Mouse (Mus musculus) small intestine, adult 2 months (tissue): ENCODE results near the gene Ap1g1.

Experiments
- CTCF ChIP-seq: fragments of 200-500 bp; IDR thresholded peaks from 2 replicates; pipeline ENCODE4 v1.5.1; 2012; ENCODE audit warnings: low read depth, mild to moderate bottlenecking, control low read depth, inconsistent platforms, low read length, moderate library complexity, mixed read lengths; ENCODE audit not compliant: insufficient replicate concordance, insufficient read length; ENCODE audit errors: extremely low read depth
- POLR2A ChIP-seq: fragments of 200-500 bp; IDR thresholded peaks from 2 replicates; pipeline ENCODE4 v1.6.1; 2012; ENCODE audit warnings: low read depth, mild to moderate bottlenecking, control low read depth, inconsistent platforms, low read length, moderate library complexity

DNA sequence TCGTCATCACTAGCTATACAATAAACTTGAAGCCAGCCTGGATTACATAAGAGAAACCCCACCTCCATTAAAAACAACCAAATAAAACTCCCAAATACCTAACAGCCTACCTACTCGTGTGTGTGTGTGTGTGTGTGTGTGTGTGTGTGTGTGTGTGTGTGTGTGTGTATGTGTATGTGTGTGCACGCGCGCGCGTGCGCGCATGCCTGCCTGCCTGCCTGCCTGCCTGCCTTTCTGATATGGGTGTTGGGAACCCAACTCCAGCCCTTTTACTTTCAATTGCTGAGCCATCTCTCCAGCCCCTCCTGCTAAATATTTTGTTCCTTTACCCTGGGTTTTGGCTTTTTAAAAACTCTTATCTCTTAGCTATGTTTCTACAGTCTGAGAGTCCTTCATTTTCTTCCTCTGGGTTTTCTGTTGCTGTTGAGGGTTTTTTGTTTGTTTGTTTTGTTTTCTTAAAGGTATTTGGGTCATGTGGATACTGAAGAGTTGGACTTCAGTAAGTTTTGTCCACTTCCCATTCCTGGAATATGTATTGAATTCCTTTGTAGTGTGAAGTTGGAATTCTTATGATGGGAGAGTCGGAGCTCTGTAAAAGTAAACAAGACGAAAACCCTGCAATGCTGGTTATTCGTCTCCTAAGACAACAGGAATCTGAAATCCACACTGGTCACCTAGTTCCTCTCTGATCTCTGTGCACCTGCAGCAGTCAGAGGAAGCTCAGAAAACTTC, 30.7 kb upstream of the Ap1g1 start:
- TF ChIP-seq CTCF (no peak), POLR2A (no peak)
